Mouse (Mus musculus): ENCODE measurements around the gene Anxa8. TPM values are rescaled to one million over a fixed set of nuclear protein-coding genes. Genes with fewer than 3 reads are reported as not detected.

Gene Anxa8
- polyA plus RNA-seq, 2 experiments, result 23.7 to 42.5 TPM

DNA sequence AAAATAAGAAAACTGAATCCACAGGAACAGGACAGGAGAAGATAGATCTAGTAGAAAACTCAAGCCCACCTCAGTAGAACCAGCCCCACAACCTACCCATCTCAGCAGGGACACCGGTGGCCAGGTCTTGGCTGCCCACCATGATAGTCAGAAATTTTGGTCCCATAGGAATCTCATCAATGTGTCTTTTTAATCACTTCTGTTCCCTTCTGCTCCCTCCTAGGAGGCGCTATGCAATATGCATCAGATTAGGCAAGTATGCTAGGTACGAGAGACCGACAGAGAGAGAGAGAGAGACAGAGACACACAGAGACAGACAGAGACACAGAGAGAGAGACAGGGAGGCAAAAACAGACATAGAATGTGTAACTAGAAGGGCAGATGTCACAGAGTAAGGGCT lies 35.9 kb downstream of the Anxa8 start:
- Histone ChIP-seq H3K27ac (replicated peaks; ENCODE audit: low read depth, low read length) (no peak overlapping the region), H3K4me3 (replicated peaks; ENCODE audit: low read length) (no peak overlapping the region), H3K4me1 (ENCODE audit: control insufficient read depth, insufficient read depth, low read length) (no peaks in the 10 kb centered on the region), H3K36me3 (ENCODE audit: control insufficient read depth, insufficient read depth, low read length) (no peaks in the 10 kb centered on the region), H3K9me3 (ENCODE audit: control insufficient read depth, low read length) (no peaks in the 10 kb centered on the region), H3K9ac (ENCODE audit: low read depth, low read length, severe bottlenecking) (no peak overlapping the region), H3K4me2 (replicated peaks; ENCODE audit: low read depth, low read length, severe bottlenecking) (no peak overlapping the region), H3K27me3 (ENCODE audit: control insufficient read depth, insufficient read depth, low read length) (no peaks in the 10 kb centered on the region)
- 81% methylated on average over 4 of the region's 4 CpGs for WGBS
- ATAC-seq (ENCODE audit: low FRiP score, low read depth), result no peak
- no peak for DNase-seq (ENCODE audit: low spot score)
- no peak for TF ChIP-seq POLR2A (IDR thresholded peaks at IDR 0.05; ENCODE audit: borderline replicate concordance, extremely low read depth, insufficient read depth, insufficient read length)

DNA sequence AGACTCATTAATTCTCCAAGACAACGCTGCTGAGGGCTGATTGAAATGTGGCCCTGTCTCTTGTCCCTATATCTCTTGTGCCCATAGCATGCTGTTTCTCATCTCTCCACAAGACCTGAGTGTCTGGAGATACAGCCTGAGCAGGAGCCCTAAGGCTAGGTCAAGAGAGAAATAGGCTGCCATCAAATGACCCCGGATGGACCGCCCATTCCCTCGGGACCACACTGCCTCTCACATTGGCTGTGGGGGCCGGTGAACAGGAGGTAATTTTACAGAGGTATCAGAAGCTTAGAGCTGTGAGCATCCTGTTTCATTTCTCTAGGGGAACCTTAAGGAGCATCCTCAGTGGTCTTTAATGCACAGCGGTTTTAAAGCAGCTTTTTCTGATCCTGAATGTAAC lies 45.4 kb downstream of the Anxa8 start:
- Histone ChIP-seq H3K9me3 (ENCODE audit: control insufficient read depth, low read length) (no peaks in the 10 kb centered on the region), H3K4me3 (replicated peaks; ENCODE audit: low read length) (no peak overlapping the region), H3K27me3 (ENCODE audit: control insufficient read depth, insufficient read depth, low read length) (no peaks in the 10 kb centered on the region), H3K4me2 (replicated peaks; ENCODE audit: low read depth, low read length, severe bottlenecking) (no peak overlapping the region), H3K4me1 (ENCODE audit: control insufficient read depth, insufficient read depth, low read length) (no peaks in the 10 kb centered on the region), H3K36me3 (ENCODE audit: control insufficient read depth, insufficient read depth, low read length) (no peaks in the 10 kb centered on the region), H3K9ac (ENCODE audit: low read depth, low read length, severe bottlenecking) (no peak overlapping the region), H3K27ac (replicated peaks; ENCODE audit: low read depth, low read length) (no peak overlapping the region)
- DNase-seq (ENCODE audit: low spot score) (no peak), ATAC-seq (ENCODE audit: low FRiP score, low read depth) (no peak)
- 64% methylated on average over 6 of the region's 6 CpGs for WGBS
- TF ChIP-seq POLR2A (IDR thresholded peaks at IDR 0.05; ENCODE audit: borderline replicate concordance, extremely low read depth, insufficient read depth, insufficient read length), result no peak

DNA sequence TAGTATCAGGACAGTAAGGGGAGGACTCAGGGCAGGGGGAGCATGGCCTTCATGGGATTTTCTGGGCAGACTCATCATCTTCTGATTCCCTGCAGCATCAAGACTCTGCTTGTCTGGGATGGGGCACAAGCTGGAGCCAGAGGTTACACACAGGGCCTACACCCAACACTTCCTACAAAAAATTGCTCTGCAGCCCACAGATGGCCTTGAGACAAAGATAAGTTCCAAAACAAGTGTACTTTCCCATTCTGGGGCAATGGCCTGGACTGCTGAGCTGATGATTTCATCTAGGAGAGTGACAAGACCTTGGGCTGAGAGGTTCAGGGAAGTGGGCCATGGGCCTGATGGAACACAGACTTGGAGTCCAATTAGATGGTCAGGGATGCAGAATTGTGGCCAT lies 49.6 kb downstream of the Anxa8 start:
- Histone ChIP-seq H3K27ac (replicated peaks; ENCODE audit: low read depth, low read length) (no peak overlapping the region), H3K4me1 (ENCODE audit: control insufficient read depth, insufficient read depth, low read length) (0 out of 2 replicates have a peak, but pooled peaks cover 3% of the 10 kb centered on the region), H3K36me3 (ENCODE audit: control insufficient read depth, insufficient read depth, low read length) (no peaks in the 10 kb centered on the region), H3K9me3 (ENCODE audit: control insufficient read depth, low read length) (no peaks in the 10 kb centered on the region), H3K9ac (ENCODE audit: low read depth, low read length, severe bottlenecking) (no peak overlapping the region), H3K27me3 (ENCODE audit: control insufficient read depth, insufficient read depth, low read length) (no peaks in the 10 kb centered on the region), H3K4me3 (replicated peaks; ENCODE audit: low read length) (no peak overlapping the region), H3K4me2 (replicated peaks; ENCODE audit: low read depth, low read length, severe bottlenecking) (no peak overlapping the region)
- DNase-seq (ENCODE audit: low spot score) (no peak), ATAC-seq (ENCODE audit: low FRiP score, low read depth) (no peak)
- TF ChIP-seq POLR2A (IDR thresholded peaks at IDR 0.05; ENCODE audit: borderline replicate concordance, extremely low read depth, insufficient read depth, insufficient read length), result no peak

DNA sequence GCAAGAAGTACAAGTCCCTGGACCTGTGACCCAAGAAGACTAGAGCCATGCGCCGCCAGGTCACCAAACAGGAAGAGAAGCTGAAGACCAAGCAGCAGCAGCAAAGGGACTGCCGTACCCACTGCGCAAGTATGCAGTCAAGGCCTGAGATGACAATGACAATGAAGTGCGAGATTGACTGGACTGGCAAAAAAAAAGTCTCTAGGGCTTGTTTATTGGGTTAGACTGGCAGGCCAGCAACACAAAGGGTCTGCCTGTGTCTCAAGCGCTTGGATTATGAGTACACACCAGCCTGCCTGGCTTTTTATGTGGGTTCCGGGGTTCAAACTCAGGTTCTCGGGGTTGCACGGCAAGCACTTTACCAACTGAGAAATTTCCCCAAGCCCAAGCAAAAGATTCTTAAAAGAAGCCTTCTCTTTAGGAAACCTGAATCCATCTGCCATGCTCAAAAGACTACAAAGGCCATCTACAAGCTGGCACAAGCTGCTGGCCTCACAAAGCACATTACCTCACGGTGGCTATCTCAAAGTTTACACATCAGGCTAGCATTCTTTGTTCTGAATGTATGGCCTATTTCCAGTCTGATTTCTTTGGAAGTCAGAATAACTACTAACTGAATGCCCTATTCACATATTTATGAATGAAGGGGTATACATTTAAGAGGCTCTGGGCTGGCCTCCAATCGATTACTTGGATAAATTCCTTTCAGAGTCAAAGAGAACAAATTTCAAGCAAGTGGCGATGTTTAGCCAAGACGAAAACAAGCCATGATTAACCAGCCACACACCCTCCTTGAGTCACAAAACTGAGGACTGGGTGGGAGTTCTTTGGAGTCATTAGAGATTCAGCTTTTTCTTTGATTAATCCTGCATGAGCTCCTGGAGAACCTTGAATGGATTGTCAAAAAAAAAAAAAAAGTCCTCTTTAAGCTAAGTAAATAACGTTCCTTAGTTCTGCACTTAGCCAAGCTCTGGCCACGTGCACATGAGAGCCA lies 54.2 kb downstream of the Anxa8 start:
- no peak overlapping the region for H3K4me3 ChIP-seq (replicated peaks; ENCODE audit: low read length)
- H3K9ac ChIP-seq (ENCODE audit: low read depth, low read length, severe bottlenecking), result no peak overlapping the region
- no peaks in the 10 kb centered on the region for H3K27me3 ChIP-seq (ENCODE audit: control insufficient read depth, insufficient read depth, low read length)
- TF ChIP-seq POLR2A (IDR thresholded peaks at IDR 0.05; ENCODE audit: borderline replicate concordance, extremely low read depth, insufficient read depth, insufficient read length), result no peak
- ATAC-seq (ENCODE audit: low FRiP score, low read depth) (no peak), DNase-seq (ENCODE audit: low spot score) (no peak)
- WGBS, result 84% methylated on average over 15 of the region's 15 CpGs
- no peak overlapping the region for H3K27ac ChIP-seq (replicated peaks; ENCODE audit: low read depth, low read length)
- 0 out of 2 replicates have a peak, but pooled peaks cover 3% of the 10 kb centered on the region for H3K4me1 ChIP-seq (ENCODE audit: control insufficient read depth, insufficient read depth, low read length)
- H3K4me2 ChIP-seq (replicated peaks; ENCODE audit: low read depth, low read length, severe bottlenecking), result no peak overlapping the region
- H3K36me3 ChIP-seq (ENCODE audit: control insufficient read depth, insufficient read depth, low read length), result no peaks in the 10 kb centered on the region
- no peaks in the 10 kb centered on the region for H3K9me3 ChIP-seq (ENCODE audit: control insufficient read depth, low read length)

DNA sequence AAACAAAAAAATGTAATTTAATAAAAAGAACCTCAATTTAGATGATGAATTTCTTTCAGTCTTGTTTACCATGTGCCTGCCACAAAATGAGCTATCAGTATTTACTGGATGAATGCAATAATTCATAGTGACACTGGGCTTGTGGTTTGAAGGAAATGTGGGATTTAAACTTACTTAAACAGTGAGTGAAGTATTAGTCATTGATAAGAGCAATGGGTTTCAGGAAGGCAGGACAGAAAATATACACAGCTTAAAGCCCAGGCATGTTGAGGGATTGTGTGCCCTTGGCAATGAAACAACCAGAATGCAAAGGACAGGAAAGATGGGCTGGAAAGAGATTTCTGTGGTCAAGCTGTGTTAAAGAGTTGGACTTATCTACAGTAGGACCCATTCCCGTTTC lies 56.5 kb downstream of the Anxa8 start:
- Histone ChIP-seq H3K9me3 (ENCODE audit: control insufficient read depth, low read length) (no peaks in the 10 kb centered on the region), H3K4me1 (ENCODE audit: control insufficient read depth, insufficient read depth, low read length) (0 out of 2 replicates have a peak, but pooled peaks cover 3% of the 10 kb centered on the region), H3K4me2 (replicated peaks; ENCODE audit: low read depth, low read length, severe bottlenecking) (no peak overlapping the region), H3K36me3 (ENCODE audit: control insufficient read depth, insufficient read depth, low read length) (no peaks in the 10 kb centered on the region), H3K9ac (ENCODE audit: low read depth, low read length, severe bottlenecking) (no peak overlapping the region), H3K27me3 (ENCODE audit: control insufficient read depth, insufficient read depth, low read length) (no peaks in the 10 kb centered on the region), H3K4me3 (replicated peaks; ENCODE audit: low read length) (no peak overlapping the region), H3K27ac (replicated peaks; ENCODE audit: low read depth, low read length) (no peak overlapping the region)
- DNase-seq (ENCODE audit: low spot score) (no peak), ATAC-seq (ENCODE audit: low FRiP score, low read depth) (no peak)
- 70% methylated on average over 1 of the region's 1 CpGs for WGBS
- TF ChIP-seq POLR2A (IDR thresholded peaks at IDR 0.05; ENCODE audit: borderline replicate concordance, extremely low read depth, insufficient read depth, insufficient read length), result no peak

Measured in limb, embryonic 14.5 days (tissue).